Mouse (Mus musculus): ENCODE data around the gene Ccr2.

DNA sequence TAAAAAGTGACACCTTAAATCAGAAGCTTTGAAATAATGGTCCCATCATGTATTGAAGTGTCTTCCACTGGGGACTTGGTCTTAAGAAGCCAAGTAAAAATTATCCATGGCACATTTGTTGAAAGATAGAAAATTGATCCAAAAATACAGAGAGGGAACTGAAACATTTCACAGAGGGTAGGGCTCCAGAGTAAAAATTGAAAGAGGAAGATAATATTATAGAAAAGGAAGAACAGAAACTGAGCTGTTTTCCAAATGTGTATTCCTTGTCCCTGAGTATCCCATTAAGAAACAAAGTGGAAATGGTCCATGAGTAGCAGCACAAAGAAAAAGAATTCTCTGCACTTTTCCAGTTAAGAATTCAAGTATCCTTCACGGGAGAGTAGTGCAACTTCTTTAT lies 11.3 kb upstream of the Ccr2 start:
- TF ChIP-seq CTCF (IDR thresholded peaks at IDR 0.05; ENCODE audit: borderline replicate concordance, insufficient read depth, low read length) (no peak), POLR2A (IDR thresholded peaks at IDR 0.05; ENCODE audit: low read depth, low read length) (no peak)

Data from embryonic fibroblast, embryonic 13.5 days (primary cell).